Mouse (Mus musculus): ENCODE data around the gene Fgfr4.

The Fgfr4 gene

DNA sequence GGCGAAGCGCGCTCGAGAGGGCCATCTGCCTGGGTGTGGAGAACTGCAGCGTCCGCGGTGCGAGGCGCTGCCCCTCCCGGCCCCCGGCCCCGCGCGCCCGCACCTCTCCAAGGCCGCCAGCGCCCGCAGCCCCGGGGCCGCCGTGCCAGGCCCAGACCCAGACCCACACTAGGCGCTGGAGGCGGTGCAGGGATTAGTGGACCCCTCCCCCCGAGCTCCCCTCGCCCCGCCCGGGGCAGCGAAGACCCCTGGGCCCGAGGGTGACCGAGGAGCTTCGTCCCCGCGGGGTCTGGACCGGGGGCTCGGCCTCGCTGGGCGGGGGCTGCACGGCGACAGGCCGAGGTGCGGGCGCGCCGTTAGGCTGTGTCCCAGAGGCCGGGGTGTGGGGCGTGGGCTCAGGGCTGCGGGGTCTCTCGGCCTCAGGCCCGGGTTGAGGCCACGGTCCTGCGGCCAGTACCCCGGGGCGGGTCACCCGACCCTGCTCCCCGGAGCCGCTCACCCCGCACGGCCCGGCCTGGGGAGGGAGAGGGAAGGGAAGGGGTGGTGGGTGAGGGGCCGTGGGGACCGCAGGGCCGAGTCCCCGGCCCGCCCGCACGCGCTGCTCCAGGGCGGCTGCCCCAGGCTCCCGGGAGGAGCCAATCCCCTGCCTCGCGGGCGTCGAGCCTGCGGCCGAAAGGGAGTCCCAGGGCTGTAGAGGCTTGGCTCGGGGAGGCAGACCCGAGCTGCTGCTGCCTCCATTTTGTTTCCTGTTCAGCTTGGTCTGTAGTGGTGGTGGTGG, 57.9 kb downstream of the Fgfr4 start:
- 7% methylated on average over 69 of the region's 77 CpGs for WGBS

DNA sequence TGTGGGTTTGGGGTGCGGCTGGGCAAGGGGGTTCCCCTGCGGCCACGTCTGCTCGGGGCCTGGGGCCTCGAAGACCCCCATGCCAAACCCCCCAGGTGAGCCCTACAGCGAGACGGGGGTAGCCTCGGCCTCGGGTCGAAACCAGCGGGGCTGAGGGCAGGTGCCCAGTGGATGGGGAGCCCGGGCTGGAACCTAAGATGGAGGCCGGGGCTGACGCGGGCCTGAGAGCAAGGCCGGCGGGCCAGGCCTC, 58.5 kb downstream of the Fgfr4 start:
- WGBS: under 1% methylated on average over 17 of the region's 17 CpGs

DNA sequence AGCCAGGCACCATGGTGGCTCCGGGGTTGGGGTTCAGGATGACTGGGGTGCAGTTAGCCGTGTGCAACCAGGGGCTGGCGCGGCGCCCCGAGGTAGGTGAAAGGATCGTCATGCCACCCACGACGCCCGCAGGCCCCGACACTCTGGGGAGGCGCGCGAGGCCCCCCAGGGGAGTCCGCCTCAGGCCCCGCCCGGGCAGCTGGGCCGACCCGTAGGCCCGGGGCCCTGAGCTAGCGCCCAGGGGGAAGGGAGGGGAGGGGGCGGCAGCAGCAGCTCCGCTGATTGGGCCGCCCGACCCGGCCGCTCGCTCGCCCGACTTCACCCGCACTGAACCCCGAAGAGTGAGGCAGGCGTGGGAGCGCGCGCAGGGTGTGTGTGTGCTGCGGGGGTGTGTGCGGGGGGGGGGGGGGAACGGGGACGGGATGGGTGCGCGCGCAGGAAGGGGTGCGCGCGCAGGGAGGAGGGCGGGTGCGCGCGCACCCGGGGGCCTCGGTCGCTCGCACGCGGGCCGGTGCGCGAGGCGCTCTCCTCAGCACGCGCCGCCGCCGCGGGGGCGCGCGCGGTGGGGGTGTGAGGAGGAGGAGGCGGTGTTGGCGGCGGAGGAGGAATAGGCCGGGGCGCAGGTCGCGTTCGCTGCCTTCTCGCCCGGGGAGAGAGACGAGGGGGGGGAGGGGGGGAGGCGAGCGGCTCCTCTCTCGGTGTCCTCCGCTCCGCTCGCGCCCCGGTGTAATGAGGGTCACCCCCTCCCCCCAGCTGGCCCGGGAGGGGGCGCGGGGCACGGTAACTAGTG, 59.0 kb downstream of the Fgfr4 start:
- 2% methylated on average over 69 of the region's 93 CpGs for WGBS

DNA sequence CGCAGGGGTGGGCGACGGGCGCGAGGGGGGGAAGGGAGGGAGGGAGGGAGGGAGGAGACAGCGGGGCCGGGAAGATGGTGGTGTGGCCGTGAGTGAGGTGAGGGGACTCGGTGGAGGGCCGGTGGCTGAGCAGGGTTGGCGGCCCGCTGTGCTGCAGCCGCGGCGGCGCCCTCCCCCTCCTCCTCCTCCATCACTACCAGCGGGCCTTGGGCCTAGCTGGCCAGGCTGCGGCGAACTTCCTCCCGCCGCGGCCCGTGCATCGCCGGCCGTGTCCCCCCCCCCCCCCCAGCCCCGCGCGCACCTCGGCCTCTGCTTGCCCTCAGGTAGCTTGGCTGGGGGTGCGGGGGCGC, 59.5 kb downstream of the Fgfr4 start:
- WGBS: 0% methylated on average over 7 of the region's 32 CpGs

DNA sequence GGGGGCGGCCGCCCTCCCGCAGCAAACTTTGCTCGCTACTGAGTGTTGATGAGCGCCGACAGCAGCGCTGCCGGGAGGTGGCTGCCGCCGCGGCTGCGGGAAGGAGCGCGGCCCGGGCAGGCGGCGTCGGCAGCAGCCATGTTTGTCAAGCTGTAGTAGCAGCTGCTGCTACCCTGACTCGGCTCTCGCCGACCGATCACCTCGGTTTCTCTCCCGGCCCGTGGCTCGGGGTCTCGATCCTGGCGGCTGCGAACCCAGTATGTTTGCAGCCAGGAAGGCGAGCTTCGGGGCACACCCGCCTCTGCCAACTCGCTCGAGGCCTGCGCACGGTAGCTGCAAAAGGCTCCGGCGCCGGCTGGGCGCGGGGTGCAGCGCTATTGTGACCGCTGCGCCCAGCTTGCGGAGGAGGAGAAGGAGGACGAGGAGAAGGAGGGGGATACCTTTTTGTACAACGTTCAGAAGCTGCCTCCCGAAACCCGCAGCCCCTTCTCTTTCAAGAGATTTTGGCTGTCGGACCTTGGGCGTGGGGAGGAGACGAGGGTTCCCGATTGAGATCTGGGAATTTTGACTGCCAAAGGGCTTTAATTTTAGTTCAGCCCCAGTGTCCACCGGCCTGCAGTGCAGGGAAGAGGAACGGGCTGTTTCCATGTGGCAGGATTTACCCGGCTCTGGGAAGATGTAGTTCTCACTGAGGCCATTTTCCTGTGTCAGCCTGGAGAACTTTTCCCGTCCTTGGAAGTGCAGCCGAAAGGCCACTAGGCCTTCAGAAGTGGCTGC, 60.1 kb downstream of the Fgfr4 start:
- under 1% methylated on average over 58 of the region's 58 CpGs for WGBS

DNA sequence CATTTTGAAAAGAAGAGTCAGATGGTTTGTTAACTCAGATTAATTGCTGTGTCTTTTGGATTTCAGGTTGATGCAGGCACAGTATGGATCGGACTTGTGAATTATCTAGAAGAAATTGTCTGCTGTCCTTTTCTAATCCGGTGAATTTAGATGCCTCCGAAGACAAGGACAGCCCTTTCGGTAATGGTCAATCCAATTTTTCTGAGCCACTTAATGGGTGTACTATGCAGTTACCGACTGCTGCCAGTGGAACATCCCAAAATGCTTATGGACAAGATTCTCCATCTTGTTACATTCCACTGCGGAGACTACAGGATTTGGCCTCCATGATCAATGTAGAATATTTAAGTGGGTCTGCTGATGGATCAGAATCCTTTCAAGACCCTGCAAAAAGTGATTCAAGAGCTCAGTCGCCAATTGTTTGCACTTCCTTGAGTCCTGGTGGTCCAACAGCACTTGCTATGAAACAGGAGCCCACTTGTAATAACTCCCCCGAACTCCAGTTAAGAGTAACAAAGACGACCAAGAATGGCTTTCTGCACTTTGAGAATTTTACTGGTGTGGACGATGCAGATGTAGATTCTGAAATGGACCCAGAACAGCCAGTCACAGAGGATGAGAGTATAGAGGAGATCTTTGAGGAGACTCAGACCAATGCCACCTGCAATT, 60.8 kb downstream of the Fgfr4 start:
- WGBS: 51% methylated on average over 10 of the region's 10 CpGs
